Mouse (Mus musculus) embryonic facial prominence, embryonic 10.5 days (tissue): ENCODE results near the gene Tbc1d9. TPM values are rescaled to one million over a fixed set of nuclear protein-coding genes. Genes with fewer than 3 reads are reported as not detected.

ENCODE experiments used
- DNase-seq: peaks from one replicate; pipeline ENCODE4 v3.0.0-alpha.2; 2017; ENCODE audit warnings: low spot score
- H3K27ac ChIP-seq: fragments of 300-500 bp; sonication (generic); replicated peaks from 2 replicates; pipeline ENCODE4 v1.5.1; 2016; ENCODE audit warnings: mild to moderate bottlenecking
- H3K27me3 ChIP-seq: fragments of 300-500 bp; sonication (generic); replicated peaks from 2 replicates; pipeline ENCODE4 v1.6.1; 2016; ENCODE audit warnings: low read depth, mild to moderate bottlenecking; ENCODE audit not compliant: poor library complexity, severe bottlenecking
- H3K36me3 ChIP-seq: fragments of 300-500 bp; sonication (generic); replicated peaks from 2 replicates; pipeline ENCODE4 v1.6.1; 2016; ENCODE audit warnings: mild to moderate bottlenecking, moderate library complexity
- H3K4me1 ChIP-seq: fragments of 300-500 bp; sonication (generic); 2 replicates; pipeline ENCODE4 v1.6.1; 2016
- H3K4me3 ChIP-seq: fragments of 300-500 bp; sonication (generic); 2 replicates; pipeline ENCODE4 v1.5.1; 2016; ENCODE audit warnings: mild to moderate bottlenecking, moderate library complexity
- H3K9me3 ChIP-seq: fragments of 300-500 bp; sonication (generic); 2 replicates; pipeline ENCODE4 v1.6.1; 2016; ENCODE audit warnings: mild to moderate bottlenecking
- WGBS: fragments of 180-500 bp; shearing (Covaris S2); methylation state at CpG from one replicate; pipeline ENCODE4 v1.1.7; 2016; 5-methylcytosine and 5-hydroxymethylcytosine counted together
- polyA plus RNA-seq: library from polyadenylated mRNA; unstranded; fragments of >200 nt; fragmentation: Nextera tagmentation; extraction: Ambion mirVana; gene quantifications from 2 replicates; pipeline ENCODE4 v1.2.1, GENCODE M21; 2016

Tbc1d9 gene
- polyA plus RNA-seq, 1 experiment from 2014 or later = 3.8 TPM

DNA sequence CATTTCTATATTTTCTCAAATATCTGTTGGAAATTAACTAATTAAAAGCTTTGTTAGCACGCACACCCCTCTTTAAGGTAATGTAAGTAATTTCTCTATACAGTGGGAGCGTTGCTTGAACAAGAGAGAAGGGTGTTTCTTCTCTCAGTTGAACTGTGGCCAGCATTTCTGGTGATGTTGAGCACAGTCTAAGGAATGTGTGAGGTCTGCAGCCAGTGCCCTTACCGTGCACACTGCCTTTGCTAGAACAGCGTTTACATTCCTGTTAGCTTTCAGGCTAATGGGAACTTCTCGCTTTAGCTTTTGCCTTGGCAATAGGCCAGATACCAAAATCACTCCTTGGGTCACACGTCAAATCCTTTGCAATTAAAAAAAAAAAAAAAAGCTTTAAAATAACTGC is 21.2 kb downstream of the Tbc1d9 start:
- Histone ChIP-seq H3K4me1 (peaks cover 18% of the 10 kb centered on the region; the same call in 1 of the 2 replicates), H3K36me3 (no peaks in the 10 kb centered on the region), H3K27me3 (no peaks in the 10 kb centered on the region), H3K9me3 (no peaks in the 10 kb centered on the region), H3K4me3 (no peak overlapping the region), H3K27ac (no peak overlapping the region)
- no peak for DNase-seq
- whole genome bisulfite sequencing = 80% methylated on average over 6 of the region's 6 CpGs

DNA sequence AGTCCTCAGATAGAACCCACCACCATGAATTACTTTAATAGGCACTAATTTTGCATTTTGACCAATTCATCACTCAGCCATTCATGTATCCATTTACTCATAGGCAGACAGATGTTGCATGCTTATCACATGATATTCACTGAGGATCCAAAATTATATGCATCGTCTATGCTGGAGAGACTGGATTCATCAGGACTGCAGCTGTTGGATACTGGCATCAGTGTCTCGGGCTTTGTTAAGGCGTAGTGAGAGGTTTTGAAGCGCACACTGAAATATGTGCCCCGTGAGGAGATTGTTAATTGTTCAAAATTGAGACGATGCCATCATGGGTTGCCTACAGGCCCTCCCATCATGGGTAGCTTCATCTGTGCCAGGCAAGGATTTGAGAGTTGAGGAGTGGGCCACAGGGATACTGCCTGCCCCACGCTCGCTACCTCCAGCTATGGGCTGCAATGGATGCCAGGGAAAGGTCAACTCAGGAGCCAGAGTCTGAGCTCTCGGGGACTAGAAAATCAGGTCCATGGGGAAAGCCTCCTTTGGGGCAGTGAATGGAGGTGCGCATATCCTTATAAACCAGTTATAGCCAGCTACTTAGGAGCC is 22.3 kb downstream of the Tbc1d9 start:
- H3K27me3 ChIP-seq = no peaks in the 10 kb centered on the region
- no peak overlapping the region for H3K4me3 ChIP-seq
- no peaks in the 10 kb centered on the region for H3K9me3 ChIP-seq
- no peak overlapping the region for H3K27ac ChIP-seq
- H3K36me3 ChIP-seq = no peaks in the 10 kb centered on the region
- no peak for DNase-seq
- peaks cover 14% of the 10 kb centered on the region; the same call in 1 of the 2 replicates for H3K4me1 ChIP-seq
- 92% methylated on average over 10 of the region's 10 CpGs for WGBS

DNA sequence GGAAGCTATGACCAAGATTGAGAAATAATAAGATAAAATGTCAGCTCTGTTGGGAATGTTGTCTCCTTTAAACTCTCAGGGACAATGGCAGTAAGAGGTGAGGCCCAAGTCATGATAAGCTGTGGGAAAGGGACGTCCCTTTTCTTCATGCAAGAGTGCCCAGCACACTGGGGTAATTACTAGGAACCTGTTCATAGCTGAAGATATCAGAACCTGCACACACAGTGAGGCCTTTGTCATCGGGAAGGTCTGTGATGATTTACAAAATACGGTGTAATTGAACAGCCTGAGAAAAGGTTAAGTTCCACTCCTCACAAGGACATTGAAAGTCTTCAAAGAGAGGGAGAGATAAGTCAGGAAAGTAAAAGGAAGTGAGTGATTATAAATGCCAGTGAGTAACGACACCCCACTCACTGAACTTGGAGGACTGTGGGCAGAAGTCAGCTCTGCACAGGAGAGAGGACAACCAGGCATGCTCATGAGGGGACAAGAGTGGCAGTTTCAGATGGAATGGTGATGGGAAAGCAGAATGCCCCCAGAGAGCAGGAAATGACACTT is 24.5 kb downstream of the Tbc1d9 start:
- Histone ChIP-seq H3K27me3 (no peaks in the 10 kb centered on the region), H3K4me3 (no peak overlapping the region)
- WGBS = 70% methylated on average over 4 of the region's 4 CpGs

DNA sequence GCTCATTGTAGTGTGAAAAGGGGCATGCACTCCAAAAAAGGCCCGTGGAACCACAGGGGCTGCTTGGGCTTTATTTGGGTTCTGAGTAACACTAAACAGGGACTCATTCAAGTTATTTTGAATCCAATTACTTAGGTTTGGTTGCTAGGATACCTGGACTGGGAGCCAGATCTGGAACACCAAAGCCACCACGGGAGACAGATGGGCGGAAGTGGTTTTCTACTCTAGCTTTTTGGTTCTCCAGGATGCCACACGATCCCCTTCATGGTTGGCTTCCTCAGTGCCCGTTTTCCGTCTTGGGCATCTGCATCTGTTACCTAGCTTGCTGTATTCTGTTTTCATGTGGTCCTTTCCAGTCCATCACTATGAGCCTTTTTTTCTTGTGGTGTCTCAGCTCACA is 30.9 kb downstream of the Tbc1d9 start:
- no peak overlapping the region for H3K4me3 ChIP-seq
- H3K27me3 ChIP-seq = no peaks in the 10 kb centered on the region
- DNase-seq = no peak
- peaks cover 18% of the 10 kb centered on the region; the same call in 1 of the 2 replicates for H3K4me1 ChIP-seq
- no peaks in the 10 kb centered on the region for H3K36me3 ChIP-seq
- WGBS = 85% methylated on average over 6 of the region's 6 CpGs
- no peak overlapping the region for H3K27ac ChIP-seq
- no peaks in the 10 kb centered on the region for H3K9me3 ChIP-seq

More for the DNA sequence above, 24.5 kb downstream of the Tbc1d9 start:
- no peaks in the 10 kb centered on the region for H3K36me3 ChIP-seq
- no peak overlapping the region for H3K27ac ChIP-seq
- no peaks in the 10 kb centered on the region for H3K9me3 ChIP-seq
- no peak for DNase-seq
- no peaks in the 10 kb centered on the region for H3K4me1 ChIP-seq

DNA sequence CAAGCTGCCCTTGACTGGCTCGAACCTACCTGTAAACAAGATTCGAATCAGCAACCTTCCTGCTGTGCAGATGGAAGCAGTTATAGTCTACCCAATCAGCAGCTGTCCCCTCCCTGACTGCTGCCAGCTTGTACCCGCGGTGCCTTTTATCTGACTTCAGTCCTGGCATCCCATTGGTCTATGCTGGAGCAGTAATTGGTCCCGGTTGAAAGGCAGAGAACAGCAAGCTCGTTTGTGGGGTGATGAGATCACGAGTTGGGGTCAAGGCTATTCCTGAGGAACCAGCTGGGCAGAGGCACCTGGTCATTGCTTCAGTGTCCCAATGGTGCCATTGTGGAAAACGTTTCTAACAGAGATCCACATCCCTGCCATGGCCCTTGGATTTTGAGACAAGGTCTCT is 34.6 kb downstream of the Tbc1d9 start:
- H3K27me3 ChIP-seq = no peaks in the 10 kb centered on the region
- H3K27ac ChIP-seq = no peak overlapping the region
- peaks cover 18% of the 10 kb centered on the region; the same call in 1 of the 2 replicates for H3K4me1 ChIP-seq
- no peak overlapping the region for H3K4me3 ChIP-seq
- H3K9me3 ChIP-seq = no peaks in the 10 kb centered on the region
- 74% methylated on average over 8 of the region's 8 CpGs for WGBS
- no peaks in the 10 kb centered on the region for H3K36me3 ChIP-seq
- no peak for DNase-seq

DNA sequence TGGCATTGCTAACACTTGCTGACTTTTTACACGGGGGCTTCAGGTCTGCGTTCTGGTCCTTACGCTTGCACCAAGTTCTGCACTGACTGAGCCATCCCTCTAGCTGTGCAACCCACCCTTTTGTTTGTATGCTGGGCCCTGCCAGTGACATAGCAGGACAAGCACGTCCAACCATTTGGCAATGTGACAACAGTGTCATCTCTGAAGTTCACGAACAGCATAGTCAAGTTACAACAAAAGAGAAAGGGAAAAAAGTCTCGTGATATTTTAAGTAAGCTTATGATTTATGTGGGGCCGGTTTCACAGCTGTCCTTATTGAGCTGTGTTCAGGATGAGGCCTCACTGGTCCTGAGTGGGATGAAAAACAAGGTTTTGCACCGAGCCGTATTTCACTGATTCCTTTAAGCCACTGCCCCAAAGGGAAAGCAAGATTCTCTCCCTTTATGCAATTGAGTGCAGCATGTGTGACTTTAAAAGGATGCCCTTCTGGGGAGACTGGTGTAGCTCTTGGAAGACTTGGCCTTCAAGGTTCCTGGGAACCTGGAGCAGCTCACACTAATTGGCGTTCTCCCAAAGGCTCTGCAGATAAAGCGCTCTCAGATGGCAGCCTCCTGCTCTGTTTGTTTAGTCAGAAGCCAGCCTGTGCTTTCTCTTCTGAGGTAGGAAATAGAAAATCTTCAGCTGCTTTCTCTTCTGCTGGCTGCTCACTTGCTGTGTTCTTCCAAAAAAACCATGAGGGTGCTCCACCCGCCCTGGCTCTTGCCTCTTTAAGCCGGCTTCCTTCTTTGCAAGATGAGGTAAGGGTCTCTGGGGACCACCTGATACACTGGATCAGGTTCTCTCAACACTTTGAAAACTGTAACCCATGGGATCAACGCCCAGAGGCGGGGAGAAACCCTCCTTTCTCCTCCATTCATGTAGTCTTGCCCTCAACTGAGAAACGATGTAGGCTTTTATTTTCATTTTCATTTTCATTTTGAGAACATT is 35.3 kb downstream of the Tbc1d9 start:
- DNase-seq = no peak
- Histone ChIP-seq H3K27ac (no peak overlapping the region), H3K4me3 (no peak overlapping the region), H3K36me3 (no peaks in the 10 kb centered on the region), H3K4me1 (peaks cover 18% of the 10 kb centered on the region; the same call in 1 of the 2 replicates), H3K9me3 (no peaks in the 10 kb centered on the region), H3K27me3 (no peaks in the 10 kb centered on the region)
- WGBS = 84% methylated on average over 16 of the region's 16 CpGs

DNA sequence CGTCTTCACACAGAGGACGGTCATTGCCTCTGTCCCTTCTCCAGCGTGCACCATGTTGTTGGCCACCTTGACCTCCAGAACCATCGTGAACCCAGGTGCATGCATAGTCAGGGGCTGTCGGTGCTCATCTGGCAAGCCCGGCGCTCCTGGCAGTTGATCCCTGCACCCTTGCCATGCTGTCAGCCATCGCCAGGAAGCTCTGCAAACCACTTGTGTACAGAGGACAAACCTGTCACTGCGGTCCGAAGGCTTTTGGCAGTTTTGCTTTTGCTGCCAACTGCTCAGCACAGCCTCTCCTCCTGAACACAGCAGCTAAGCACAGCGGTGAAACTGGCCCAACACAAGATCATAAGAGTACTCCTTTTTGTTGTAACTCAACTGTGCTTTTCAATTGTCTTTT is 37.8 kb downstream of the Tbc1d9 start:
- peaks cover 13% of the 10 kb centered on the region; the same call in 1 of the 2 replicates for H3K4me1 ChIP-seq
- no peak for DNase-seq
- H3K9me3 ChIP-seq = no peaks in the 10 kb centered on the region
- H3K4me3 ChIP-seq = no peak overlapping the region
- H3K27ac ChIP-seq = no peak overlapping the region
- H3K36me3 ChIP-seq = no peaks in the 10 kb centered on the region
- 95% methylated on average over 11 of the region's 11 CpGs for WGBS
- H3K27me3 ChIP-seq = no peaks in the 10 kb centered on the region

DNA sequence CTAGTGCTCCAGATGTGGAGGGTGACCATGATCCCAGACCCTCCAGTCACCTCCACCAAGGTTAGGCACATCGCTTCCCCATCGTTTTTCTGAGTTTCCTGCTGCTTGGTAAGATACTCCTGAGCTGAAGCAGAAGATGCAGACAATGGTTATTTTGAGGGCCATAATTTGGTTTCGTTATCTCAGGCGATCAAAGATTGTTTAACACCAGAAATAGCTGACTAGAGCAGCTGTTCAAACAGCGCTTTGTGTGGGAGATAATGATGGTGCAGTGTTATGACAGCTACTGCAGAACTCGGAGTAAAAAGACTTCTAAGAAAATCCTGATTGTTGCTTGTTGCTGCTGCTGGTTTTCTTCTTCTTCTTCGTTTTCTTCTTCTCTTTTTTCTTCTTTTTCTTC is 40.8 kb downstream of the Tbc1d9 start:
- WGBS = 83% methylated on average over 7 of the region's 7 CpGs

DNA sequence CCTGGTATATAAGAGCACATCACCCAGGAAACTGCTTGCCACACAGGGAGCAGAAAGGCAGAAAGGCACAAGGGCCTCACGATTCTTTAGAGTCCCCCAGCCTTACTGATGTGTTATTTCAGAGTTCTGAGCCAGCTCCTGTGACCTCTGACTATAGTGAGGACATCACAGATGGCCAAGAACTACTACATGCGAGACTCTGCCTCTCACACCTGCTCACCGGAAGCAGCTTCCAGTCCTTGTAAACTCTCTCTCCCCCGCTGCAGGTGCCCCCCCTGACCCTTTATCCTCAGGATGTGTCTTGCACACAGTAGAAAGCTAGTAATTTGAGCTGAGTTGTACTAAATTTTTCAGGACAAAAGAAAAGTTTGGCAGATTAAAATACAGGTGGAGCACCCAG is 44.4 kb downstream of the Tbc1d9 start:
- Histone ChIP-seq H3K4me3 (no peak overlapping the region), H3K4me1 (no peaks in the 10 kb centered on the region), H3K27ac (no peak overlapping the region), H3K36me3 (peaks cover 27% of the 10 kb centered on the region), H3K9me3 (no peaks in the 10 kb centered on the region), H3K27me3 (no peaks in the 10 kb centered on the region)
- DNase-seq = no peak
- WGBS = 81% methylated on average over 4 of the region's 4 CpGs

More for the DNA sequence above, 40.8 kb downstream of the Tbc1d9 start:
- DNase-seq = no peak
- Histone ChIP-seq H3K36me3 (peaks cover 9% of the 10 kb centered on the region; the same call in 1 of the 2 replicates), H3K4me1 (no peaks in the 10 kb centered on the region), H3K9me3 (no peaks in the 10 kb centered on the region), H3K27me3 (no peaks in the 10 kb centered on the region), H3K4me3 (no peak overlapping the region), H3K27ac (no peak overlapping the region)

DNA sequence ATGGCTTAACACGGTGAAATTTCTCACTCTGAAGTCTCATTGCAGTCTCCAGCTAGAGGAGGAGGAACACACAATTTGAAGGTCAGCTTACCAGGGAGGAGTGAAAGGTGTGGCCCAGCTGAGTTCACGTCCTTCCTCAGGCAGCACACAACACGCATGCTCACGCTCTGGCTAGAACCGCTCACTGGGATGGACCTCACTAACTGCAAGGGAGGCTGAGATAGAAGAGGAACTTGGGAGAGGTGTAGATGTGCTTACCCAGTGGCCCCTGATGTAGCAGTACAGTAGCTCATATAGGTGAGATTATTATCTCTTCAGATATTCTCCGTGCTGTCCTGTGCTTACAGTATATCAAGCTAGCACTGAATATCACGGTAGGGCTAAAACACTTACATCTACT is 45.5 kb downstream of the Tbc1d9 start:
- Histone ChIP-seq H3K27me3 (no peaks in the 10 kb centered on the region), H3K4me3 (no peak overlapping the region), H3K9me3 (no peaks in the 10 kb centered on the region), H3K4me1 (no peaks in the 10 kb centered on the region), H3K27ac (no peak overlapping the region), H3K36me3 (peaks cover 27% of the 10 kb centered on the region)
- no peak for DNase-seq
- WGBS = 93% methylated on average over 7 of the region's 7 CpGs

DNA sequence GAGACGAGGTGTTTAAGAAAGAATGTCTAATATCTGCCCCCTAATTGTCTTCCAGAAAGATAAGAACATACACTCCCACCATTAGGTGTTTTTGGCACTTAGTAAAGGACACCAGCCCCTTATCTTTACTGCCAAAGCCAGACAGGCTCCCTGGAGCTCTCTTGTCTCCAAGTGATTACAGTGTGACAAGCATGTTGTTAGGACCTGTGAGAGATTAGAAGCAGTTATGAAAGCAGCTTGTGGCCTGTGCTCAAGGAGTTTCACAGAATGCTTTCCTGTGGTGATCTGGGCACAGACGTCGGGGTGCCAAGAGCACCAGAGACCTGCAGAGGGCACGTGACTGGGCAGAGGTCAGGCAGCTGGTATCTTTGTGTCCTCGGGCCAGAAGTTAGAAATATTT is 49.9 kb downstream of the Tbc1d9 start:
- peaks cover 26% of the 10 kb centered on the region for H3K36me3 ChIP-seq
- H3K27ac ChIP-seq = no peak overlapping the region
- DNase-seq = no peak
- no peaks in the 10 kb centered on the region for H3K4me1 ChIP-seq
- WGBS = 80% methylated on average over 5 of the region's 5 CpGs
- H3K4me3 ChIP-seq = no peak overlapping the region
- H3K27me3 ChIP-seq = no peaks in the 10 kb centered on the region
- no peaks in the 10 kb centered on the region for H3K9me3 ChIP-seq

DNA sequence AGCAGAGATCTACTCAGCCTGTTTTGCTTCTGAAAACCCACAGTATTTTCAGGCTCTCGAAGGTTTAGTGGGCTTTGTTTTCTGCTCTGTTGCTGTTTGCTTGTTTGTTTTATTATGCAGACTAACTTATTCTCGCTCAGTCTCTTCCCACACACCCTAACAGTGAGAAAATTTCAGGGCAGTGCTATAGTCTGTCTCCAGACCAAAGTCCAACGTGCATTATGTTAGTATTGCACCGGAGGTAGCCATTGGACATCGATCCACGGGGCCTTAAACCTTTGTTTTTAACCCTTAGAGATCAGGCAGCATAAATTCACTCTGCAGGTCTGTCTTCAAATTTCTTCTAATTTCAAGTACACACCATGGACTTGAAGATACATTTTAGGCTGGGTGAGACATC is 51.4 kb downstream of the Tbc1d9 start:
- Histone ChIP-seq H3K9me3 (no peaks in the 10 kb centered on the region), H3K27me3 (no peaks in the 10 kb centered on the region), H3K4me1 (no peaks in the 10 kb centered on the region), H3K27ac (no peak overlapping the region), H3K4me3 (no peak overlapping the region), H3K36me3 (peaks cover 12% of the 10 kb centered on the region)
- DNase-seq = no peak
- 84% methylated on average over 6 of the region's 6 CpGs for WGBS
